Mouse (Mus musculus) forebrain, embryonic 11.5 days (tissue): ENCODE data around the gene Tnfrsf11a. TPM values are rescaled to one million over a fixed set of nuclear protein-coding genes. Genes with fewer than 3 reads are reported as not detected.
"Not testable (repeated sequence)": the region's sequence is repeated elsewhere in the genome, so short reads cannot be mapped to it uniquely, and the experiment has no call there.

Experiments used
- ATAC-seq: fragments of 200-750 bp; cut with Nextera tagmentation; replicated peaks from 2 replicates; pipeline ENCODE4 v1.8.0; 2017; ENCODE audit warnings: moderate TSS enrichment; ENCODE audit not compliant: low FRiP score
- DNase-seq: peaks from one replicate; pipeline ENCODE4 v3.0.0-alpha.2; 2017; ENCODE audit warnings: low spot score
- H3K27ac ChIP-seq: fragments of 300-500 bp; sonication (generic); 2 replicates; pipeline ENCODE4 v1.5.1; 2014; ENCODE audit warnings: low read depth, low read length
- H3K27me3 ChIP-seq: fragments of 300-500 bp; sonication (generic); 2 replicates; pipeline ENCODE4 v1.6.1; 2014; ENCODE audit warnings: mild to moderate bottlenecking, low read length, mixed read lengths; ENCODE audit not compliant: control insufficient read depth, insufficient read depth
- H3K36me3 ChIP-seq: fragments of 300-500 bp; sonication (generic); 2 replicates; pipeline ENCODE4 v1.6.1; 2014; ENCODE audit warnings: mild to moderate bottlenecking, low read length, moderate library complexity, mixed read lengths; ENCODE audit not compliant: control insufficient read depth, insufficient read depth
- H3K4me1 ChIP-seq: fragments of 300-500 bp; sonication (generic); replicated peaks from 2 replicates; pipeline ENCODE4 v1.6.1; 2014; ENCODE audit warnings: low read length, mixed read lengths; ENCODE audit not compliant: control insufficient read depth, insufficient read depth
- H3K4me2 ChIP-seq: fragments of 300-500 bp; sonication (generic); 2 replicates; pipeline ENCODE4 v1.6.1; 2014; ENCODE audit warnings: low read depth, mild to moderate bottlenecking, low read length, moderate library complexity, mixed read lengths; ENCODE audit not compliant: severe bottlenecking
- H3K4me3 ChIP-seq: fragments of 300-500 bp; sonication (generic); 2 replicates; pipeline ENCODE4 v1.5.1; 2014; ENCODE audit warnings: low read depth, low read length
- H3K9ac ChIP-seq: fragments of 300-500 bp; sonication (generic); 2 replicates; pipeline ENCODE4 v1.6.1; 2014; ENCODE audit warnings: low read length
- H3K9me3 ChIP-seq: fragments of 300-500 bp; sonication (generic); 2 replicates; pipeline ENCODE4 v1.6.1; 2016; ENCODE audit warnings: low read length, mixed read lengths; ENCODE audit not compliant: control insufficient read depth
- WGBS: fragments of 180-500 bp; shearing (Covaris S2); extraction: QIAGEN DNeasy Blood & Tissue Kit; methylation state at CpG from one replicate; pipeline ENCODE4 v1.1.7; 2014; 5-methylcytosine and 5-hydroxymethylcytosine counted together
- polyA plus RNA-seq: library from polyadenylated mRNA; unstranded; fragments of >200 nt; fragmentation: Nextera tagmentation; extraction: Ambion mirVana; gene quantifications from 2 replicates; pipeline ENCODE4 v1.2.1, GENCODE M21; 2014

Tnfrsf11a gene
- polyA plus RNA-seq, 1 experiment from 2014 or later, result 0.09 TPM

DNA sequence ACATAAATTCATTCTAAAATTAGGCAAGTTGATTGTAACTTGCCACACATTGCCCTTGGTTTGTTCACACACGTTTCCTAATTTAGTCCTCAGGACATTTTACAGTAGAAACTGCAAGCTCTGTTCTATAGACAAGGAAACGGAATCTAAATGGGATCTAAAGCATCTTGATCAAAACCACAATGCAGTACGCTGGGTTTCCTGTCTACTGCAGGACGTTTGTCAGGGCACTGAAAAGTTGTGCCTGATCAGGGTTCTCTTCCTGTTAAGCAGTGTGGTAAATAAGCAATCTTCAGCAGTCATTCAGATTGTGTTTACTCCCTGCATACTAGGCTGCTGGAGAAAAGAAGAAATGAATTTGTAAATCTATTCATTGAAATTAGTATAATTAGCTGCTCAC, 28.3 kb upstream of the Tnfrsf11a start:
- Histone ChIP-seq H3K27me3 (no peaks in the 10 kb centered on the region), H3K36me3 (no peaks in the 10 kb centered on the region; the same call in 1 of the 2 replicates)
- WGBS, result 83% methylated on average over 4 of the region's 4 CpGs

DNA sequence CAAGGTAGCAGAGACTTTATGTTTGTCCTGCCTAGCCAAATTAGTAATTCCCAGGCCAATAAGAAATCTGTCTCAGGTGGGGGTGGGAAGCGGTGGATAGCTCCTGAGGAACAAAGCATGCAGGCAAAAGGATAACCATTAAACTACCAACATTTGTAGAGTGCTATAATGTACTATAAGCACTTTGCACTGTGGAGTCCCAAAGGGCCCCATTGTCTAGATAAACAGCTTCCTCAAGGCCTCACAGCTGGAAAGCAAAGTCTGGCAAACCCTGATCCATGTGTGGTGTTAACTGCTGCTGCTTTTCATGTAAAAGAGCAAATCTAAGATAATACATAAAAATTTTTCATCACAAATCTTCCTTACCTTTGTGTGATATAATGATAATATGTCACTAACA, 27.6 kb upstream of the Tnfrsf11a start:
- no peak overlapping the region for H3K4me3 ChIP-seq
- H3K27me3 ChIP-seq, result no peaks in the 10 kb centered on the region
- WGBS, result 84% methylated on average over 1 of the region's 1 CpGs
- DNase-seq (no peak), ATAC-seq (no peak)
- H3K27ac ChIP-seq, result no peak overlapping the region
- no peaks in the 10 kb centered on the region; the same call in 1 of the 2 replicates for H3K36me3 ChIP-seq
- H3K4me1 ChIP-seq, result no peaks in the 10 kb centered on the region
- H3K9ac ChIP-seq, result no peak overlapping the region
- H3K9me3 ChIP-seq, result no peaks in the 10 kb centered on the region
- H3K4me2 ChIP-seq, result no peak overlapping the region

More for the DNA sequence above, 28.3 kb upstream of the Tnfrsf11a start:
- no peak for DNase-seq
- Histone ChIP-seq H3K4me3 (no peak overlapping the region), H3K4me2 (no peak overlapping the region), H3K9me3 (no peaks in the 10 kb centered on the region), H3K9ac (no peak overlapping the region), H3K27ac (no peak overlapping the region), H3K4me1 (no peaks in the 10 kb centered on the region)
- ATAC-seq, result no peak

GRCm38 (mm10) chr1:105758798-105759197, 21.7 kb upstream of the Tnfrsf11a start:
- Histone ChIP-seq H3K9ac (no peak overlapping the region), H3K9me3 (no peaks in the 10 kb centered on the region; the same call in 1 of the 2 replicates), H3K4me3 (no peak overlapping the region), H3K4me2 (no peak overlapping the region), H3K27ac (no peak overlapping the region), H3K4me1 (no peaks in the 10 kb centered on the region), H3K36me3 (no peaks in the 10 kb centered on the region), H3K27me3 (no peaks in the 10 kb centered on the region)
- ATAC-seq, result no peak
- 91% methylated on average over 4 of the region's 4 CpGs for WGBS
- DNase-seq, result no peak

- H3K4me3 ChIP-seq, result no peak overlapping the region
- no peak overlapping the region for H3K27ac ChIP-seq
- H3K36me3 ChIP-seq, result no peaks in the 10 kb centered on the region
- H3K27me3 ChIP-seq, result no peaks in the 10 kb centered on the region
- no peak overlapping the region for H3K4me2 ChIP-seq
- ATAC-seq (no peak), DNase-seq (no peak)
- H3K4me1 ChIP-seq, result no peaks in the 10 kb centered on the region
- no peaks in the 10 kb centered on the region; the same call in 1 of the 2 replicates for H3K9me3 ChIP-seq
- 83% methylated on average over 3 of the region's 3 CpGs for WGBS
- no peak overlapping the region for H3K9ac ChIP-seq
These were observed 20.9 kb upstream of the Tnfrsf11a start for GRCm38 (mm10) chr1:105759422-105760165.

DNA sequence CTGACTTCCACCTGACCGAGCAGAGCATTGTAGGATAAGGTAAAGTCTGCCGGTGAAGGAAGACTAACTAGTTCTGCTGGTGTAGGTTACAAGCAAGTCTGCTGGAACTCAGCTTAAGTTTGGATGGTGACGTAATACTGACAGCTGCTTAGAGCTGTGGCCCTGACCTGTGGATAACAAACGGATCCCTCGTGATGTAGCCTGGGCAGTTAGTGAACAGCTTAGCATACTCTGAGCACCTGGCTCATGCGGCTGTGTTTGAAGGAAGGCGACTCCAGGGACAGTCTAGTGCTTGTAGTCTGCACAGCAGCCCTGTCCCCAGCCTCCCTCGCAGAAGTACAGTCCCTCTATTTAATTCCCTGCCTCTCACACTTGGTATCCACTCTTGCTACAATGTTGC, 14.9 kb upstream of the Tnfrsf11a start:
- DNase-seq, result no peak
- H3K36me3 ChIP-seq, result no peaks in the 10 kb centered on the region
- no peak overlapping the region for H3K4me3 ChIP-seq
- no peak for ATAC-seq
- no peak overlapping the region for H3K4me2 ChIP-seq
- H3K27ac ChIP-seq, result no peak overlapping the region
- H3K4me1 ChIP-seq, result no peaks in the 10 kb centered on the region
- no peaks in the 10 kb centered on the region; the same call in 1 of the 2 replicates for H3K9me3 ChIP-seq
- 83% methylated on average over 8 of the region's 8 CpGs for WGBS
- H3K9ac ChIP-seq, result no peak overlapping the region
- H3K27me3 ChIP-seq, result no peaks in the 10 kb centered on the region

GRCm38 (mm10) chr1:105766099-105766498, 14.4 kb upstream of the Tnfrsf11a start:
- not testable (repeated sequence) for ATAC-seq

GRCm38 (mm10) chr1:105768397-105768796, 12.1 kb upstream of the Tnfrsf11a start:
- no peak overlapping the region for H3K4me3 ChIP-seq
- ATAC-seq (no peak), DNase-seq (no peak)
- no peaks in the 10 kb centered on the region; the same call in 1 of the 2 replicates for H3K9me3 ChIP-seq
- WGBS, result 88% methylated on average over 2 of the region's 2 CpGs
- H3K36me3 ChIP-seq, result no peaks in the 10 kb centered on the region
- no peak overlapping the region for H3K9ac ChIP-seq
- no peaks in the 10 kb centered on the region for H3K27me3 ChIP-seq
- H3K4me2 ChIP-seq, result no peak overlapping the region
- no peaks in the 10 kb centered on the region for H3K4me1 ChIP-seq
- no peak overlapping the region for H3K27ac ChIP-seq

More at GRCm38 (mm10) chr1:105766099-105766498, 14.4 kb upstream of the Tnfrsf11a start:
- not testable (repeated sequence) for H3K4me3 ChIP-seq, H3K4me2 ChIP-seq, H3K27me3 ChIP-seq, H3K9ac ChIP-seq, H3K4me1 ChIP-seq, H3K27ac ChIP-seq, H3K9me3 ChIP-seq, H3K36me3 ChIP-seq, DNase-seq
- WGBS, result 95% methylated on average over 9 of the region's 9 CpGs

GRCm38 (mm10) chr1:105770685-105771084, 9.8 kb upstream of the Tnfrsf11a start:
- Histone ChIP-seq H3K4me2 (no peak overlapping the region), H3K27ac (no peak overlapping the region), H3K4me3 (no peak overlapping the region), H3K27me3 (no peaks in the 10 kb centered on the region), H3K36me3 (no peaks in the 10 kb centered on the region), H3K9me3 (no peaks in the 10 kb centered on the region), H3K9ac (no peak overlapping the region), H3K4me1 (no peaks in the 10 kb centered on the region)
- DNase-seq, result no peak
- 82% methylated on average over 2 of the region's 2 CpGs for WGBS
- no peak for ATAC-seq

- DNase-seq (no peak), ATAC-seq (no peak)
- no peaks in the 10 kb centered on the region for H3K9me3 ChIP-seq
- no peak overlapping the region for H3K4me3 ChIP-seq
- no peak overlapping the region for H3K27ac ChIP-seq
- H3K4me1 ChIP-seq, result 0 out of 2 replicates have a peak, but pooled peaks cover 4% of the 10 kb centered on the region
- peaks cover 15% of the 10 kb centered on the region for H3K27me3 ChIP-seq
- H3K4me2 ChIP-seq, result no peak overlapping the region
- 90% methylated on average over 4 of the region's 4 CpGs for WGBS
- H3K36me3 ChIP-seq, result no peaks in the 10 kb centered on the region
- H3K9ac ChIP-seq, result no peak overlapping the region
These were observed 4.1 kb upstream of the Tnfrsf11a start for GRCm38 (mm10) chr1:105776426-105776825.
